Mouse (Mus musculus) CH12.LX (cell line): ENCODE measurements around the gene Sphk2. TPM values are rescaled to one million over a fixed set of nuclear protein-coding genes. Genes with fewer than 3 reads are reported as not detected.

Experiments
- DNase-seq: peaks from one replicate; pipeline ENCODE4 v3.0.0-alpha.2; 2013; ENCODE audit errors: extremely low read depth
- H3K27ac ChIP-seq: 2 replicates; pipeline ENCODE4 v1.5.1; 2012; ENCODE audit warnings: low read depth, mild to moderate bottlenecking, control low read depth, moderate library complexity; ENCODE audit not compliant: insufficient read depth
- H3K27me3 ChIP-seq: replicated peaks from 2 replicates; pipeline ENCODE3; 2012; ENCODE audit warnings: inconsistent platforms
- H3K36me3 ChIP-seq, 2 experiments: replicated peaks in 1 of 2; 2 replicates each; pipeline versions ENCODE3 to v1.6.1; 2012; ENCODE audit warnings: inconsistent platforms in 1 of 2, low read length in 1 of 2, mild to moderate bottlenecking in 1 of 2, mixed read lengths in 1 of 2, moderate library complexity in 1 of 2; ENCODE audit not compliant: control insufficient read depth in 1 of 2, insufficient read depth in 1 of 2
- H3K4me1 ChIP-seq, 2 experiments: 2 replicates each; pipeline ENCODE4 v1.6.1; 2012; ENCODE audit warnings: inconsistent platforms in 1 of 2, moderate library complexity in 1 of 2; ENCODE audit not compliant: insufficient read depth in 2 of 2, control insufficient read depth in 1 of 2
- H3K4me2 ChIP-seq: 2 replicates; pipeline ENCODE4 v1.6.1; 2012; ENCODE audit warnings: low read depth, mild to moderate bottlenecking, control low read depth; ENCODE audit not compliant: poor library complexity, insufficient read depth, severe bottlenecking
- H3K4me3 ChIP-seq, 3 experiments: fragments of 150-350 bp in 1 of 3; sonication (generic) in 1 of 3; replicated peaks in 1 of 3; 2 replicates each; pipeline versions ENCODE3 to v1.5.1; 2011 to 2012; ENCODE audit warnings: low read depth in 2 of 3, low read length in 2 of 3, mild to moderate bottlenecking in 2 of 3, moderate library complexity in 2 of 3, control low read depth in 1 of 3, improper control_type of control experiment in 1 of 3, inconsistent platforms in 1 of 3, mixed read lengths in 1 of 3; ENCODE audit not compliant: poor library complexity in 1 of 3
- H3K79me2 ChIP-seq: replicated peaks from 2 replicates; pipeline ENCODE4 v1.6.1; 2012; ENCODE audit warnings: mild to moderate bottlenecking, moderate library complexity; ENCODE audit not compliant: control insufficient read depth, poor library complexity, insufficient read depth, severe bottlenecking; ENCODE audit errors: extremely low read depth
- H3K9ac ChIP-seq: 2 replicates; pipeline ENCODE4 v1.6.1; 2012; ENCODE audit warnings: low read depth, mild to moderate bottlenecking, control low read depth, moderate library complexity; ENCODE audit not compliant: insufficient read depth
- H3K9me3 ChIP-seq: replicated peaks from 2 replicates; pipeline ENCODE3; 2012; ENCODE audit warnings: low read length, inconsistent platforms, mixed read lengths
- BHLHE40 ChIP-seq: IDR thresholded peaks from 2 replicates; pipeline ENCODE4 v1.6.1; 2011; ENCODE audit warnings: mild to moderate bottlenecking, low read depth, low read length, improper control_type of control experiment
- CTCF ChIP-seq, 2 experiments: IDR thresholded peaks in 1 of 2; conservative IDR thresholded peaks in 1 of 2; 2 replicates each; pipeline ENCODE4 v1.5.1; 2011 to 2012; ENCODE audit warnings: low read depth in 2 of 2, low read length in 2 of 2, improper control_type of control experiment in 1 of 2, inconsistent platforms in 1 of 2, mild to moderate bottlenecking in 1 of 2, moderate library complexity in 1 of 2
- E2F4 ChIP-seq: IDR thresholded peaks from 2 replicates; pipeline ENCODE4 v1.6.1; 2011; ENCODE audit warnings: low read depth, low read length, improper control_type of control experiment; ENCODE audit not compliant: insufficient replicate concordance
- ELF1 ChIP-seq: IDR thresholded peaks from 2 replicates; pipeline ENCODE4 v1.6.1; 2014; ENCODE audit warnings: low read depth, mild to moderate bottlenecking, inconsistent platforms, low read length, improper control_type of control experiment
- EP300 ChIP-seq: IDR thresholded peaks from 2 replicates; pipeline ENCODE4 v1.6.1; 2011; ENCODE audit warnings: low read length, improper control_type of control experiment
- ETS1 ChIP-seq: conservative IDR thresholded peaks from 2 replicates; pipeline ENCODE4 v1.6.1; 2012; ENCODE audit warnings: low read depth, mild to moderate bottlenecking, inconsistent platforms, low read length, improper control_type of control experiment, moderate library complexity
- IRF4 ChIP-seq: IDR thresholded peaks from 2 replicates; pipeline ENCODE4 v1.6.1; 2014; ENCODE audit warnings: low read depth, mild to moderate bottlenecking, inconsistent platforms, low read length, improper control_type of control experiment
- JUN ChIP-seq: IDR thresholded peaks from 2 replicates; pipeline ENCODE4 v1.6.1; 2011; ENCODE audit warnings: low read depth, mild to moderate bottlenecking, low read length, improper control_type of control experiment, moderate library complexity; ENCODE audit not compliant: insufficient read depth
- KAT2A ChIP-seq: IDR thresholded peaks from 2 replicates; pipeline ENCODE4 v1.6.1; 2012; ENCODE audit warnings: low read length, improper control_type of control experiment, inconsistent platforms; ENCODE audit not compliant: insufficient replicate concordance
- MAFK ChIP-seq: IDR thresholded peaks from 2 replicates; pipeline ENCODE4 v1.6.1; 2011; ENCODE audit warnings: low read length, improper control_type of control experiment; ENCODE audit not compliant: insufficient replicate concordance
- MAX ChIP-seq: IDR thresholded peaks from 2 replicates; pipeline ENCODE4 v1.6.1; 2011; ENCODE audit warnings: low read length, improper control_type of control experiment
- MAZ ChIP-seq: IDR thresholded peaks from 2 replicates; pipeline ENCODE4 v1.6.1; 2012; ENCODE audit warnings: low read depth, mild to moderate bottlenecking, inconsistent platforms, low read length, improper control_type of control experiment, moderate library complexity
- MEF2A ChIP-seq: IDR thresholded peaks from 2 replicates; pipeline ENCODE4 v1.6.1; 2014; ENCODE audit warnings: low read depth, mild to moderate bottlenecking, inconsistent platforms, low read length, improper control_type of control experiment, borderline replicate concordance
- MXI1 ChIP-seq: IDR thresholded peaks from 2 replicates; pipeline ENCODE4 v1.6.1; 2011; ENCODE audit warnings: mild to moderate bottlenecking, low read depth, low read length, improper control_type of control experiment
- NELFE ChIP-seq: IDR thresholded peaks from 2 replicates; pipeline ENCODE4 v1.6.1; 2011; ENCODE audit warnings: low read depth, low read length, improper control_type of control experiment
- NRF1 ChIP-seq: IDR thresholded peaks from 2 replicates; pipeline ENCODE4 v1.6.1; 2014; ENCODE audit warnings: low read depth, mild to moderate bottlenecking, inconsistent platforms, low read length, improper control_type of control experiment, moderate library complexity
- PAX5 ChIP-seq: IDR thresholded peaks from 2 replicates; pipeline ENCODE4 v1.6.1; 2012; ENCODE audit warnings: low read length, inconsistent platforms, mixed read lengths
- POLR2A ChIP-seq: IDR thresholded peaks from 2 replicates; pipeline ENCODE4 v1.6.1; 2011; ENCODE audit warnings: low read depth, mild to moderate bottlenecking, improper control_type of control experiment, low read length
- POLR2AphosphoS2 ChIP-seq: IDR thresholded peaks from 2 replicates; pipeline ENCODE4 v1.6.1; 2011; ENCODE audit warnings: low read depth, low read length, improper control_type of control experiment
- RAD21 ChIP-seq: IDR thresholded peaks from 2 replicates; pipeline ENCODE4 v1.6.1; 2011; ENCODE audit warnings: low read depth, mild to moderate bottlenecking, low read length, improper control_type of control experiment, moderate library complexity
- RCOR1 ChIP-seq: conservative IDR thresholded peaks from 2 replicates; pipeline ENCODE4 v1.6.1; 2012; ENCODE audit warnings: low read depth, mild to moderate bottlenecking, inconsistent platforms, low read length, improper control_type of control experiment
- SIN3A ChIP-seq: IDR thresholded peaks from 2 replicates; pipeline ENCODE4 v1.6.1; 2012; ENCODE audit warnings: low read length, improper control_type of control experiment, inconsistent platforms
- SMC3 ChIP-seq: IDR thresholded peaks from 2 replicates; pipeline ENCODE4 v1.6.1; 2011; ENCODE audit warnings: low read depth, low read length, improper control_type of control experiment
- TBP ChIP-seq: conservative IDR thresholded peaks from 2 replicates; pipeline ENCODE4 v1.6.1; 2011; ENCODE audit warnings: low read depth, low read length, improper control_type of control experiment
- TCF12 ChIP-seq: IDR thresholded peaks from 2 replicates; pipeline ENCODE4 v1.6.1; 2014; ENCODE audit warnings: low read depth, mild to moderate bottlenecking, inconsistent platforms, low read length, improper control_type of control experiment
- USF1 ChIP-seq: IDR thresholded peaks from 2 replicates; pipeline ENCODE4 v1.6.1; 2014; ENCODE audit warnings: low read depth, mild to moderate bottlenecking, inconsistent platforms, low read length, improper control_type of control experiment
- USF2 ChIP-seq: conservative IDR thresholded peaks from 2 replicates; pipeline ENCODE4 v1.6.1; 2011; ENCODE audit warnings: low read depth, low read length, improper control_type of control experiment
- ZKSCAN1 ChIP-seq: IDR thresholded peaks from 2 replicates; pipeline ENCODE4 v1.6.1; 2012; ENCODE audit warnings: low read depth, inconsistent platforms, low read length, improper control_type of control experiment, borderline replicate concordance
- ZMIZ1 ChIP-seq: IDR thresholded peaks from 2 replicates; pipeline ENCODE4 v1.6.1; 2012; ENCODE audit warnings: low read depth, mild to moderate bottlenecking, inconsistent platforms, low read length, improper control_type of control experiment
- ZNF384 ChIP-seq: IDR thresholded peaks from 2 replicates; pipeline ENCODE4 v1.6.1; 2012; ENCODE audit warnings: low read depth, low read length, improper control_type of control experiment, inconsistent platforms
- dilution Hi-C: fragments of 300-500 bp; cut with MboI; formaldehyde crosslinking; loops from 2 replicates; pipeline ENCODE4 v1.14.3; 2020; ENCODE audit warnings: low sequenced_read_pairs; ENCODE audit not compliant: extremely low pct_unique_long_range_greater_than_20kb, extremely low pct_ligation_motif_present
- in situ Hi-C: fragments of 300-500 bp; cut with MboI; formaldehyde crosslinking; loops from 3 replicates; pipeline ENCODE4 v1.14.3; 2019; ENCODE audit warnings: low sequenced_read_pairs, low pct_ligation_motif_present, low pct_unique_long_range_greater_than_20kb, mixed read lengths
- polyA plus RNA-seq: library from polyadenylated mRNA; unstranded; fragments of >175 nt; gene quantifications from 2 replicates; pipeline ENCODE4 v1.2.1, GENCODE M21; 2012; ENCODE audit warnings: low read depth; ENCODE audit not compliant: insufficient read length
- total RNA-seq, 2 experiments: library from RNA; depleted of rRNA; stranded (reverse); fragments of 300-350 nt in 1 of 2; fragments of >200 nt in 1 of 2; gene quantifications; 2 replicates each; pipeline ENCODE4 v1.2.3; 2012 to 2014

The Sphk2 gene
- total and polyA plus RNA-seq, 3 experiments: 9.4 to 22.4 (median 16.6) TPM

DNA sequence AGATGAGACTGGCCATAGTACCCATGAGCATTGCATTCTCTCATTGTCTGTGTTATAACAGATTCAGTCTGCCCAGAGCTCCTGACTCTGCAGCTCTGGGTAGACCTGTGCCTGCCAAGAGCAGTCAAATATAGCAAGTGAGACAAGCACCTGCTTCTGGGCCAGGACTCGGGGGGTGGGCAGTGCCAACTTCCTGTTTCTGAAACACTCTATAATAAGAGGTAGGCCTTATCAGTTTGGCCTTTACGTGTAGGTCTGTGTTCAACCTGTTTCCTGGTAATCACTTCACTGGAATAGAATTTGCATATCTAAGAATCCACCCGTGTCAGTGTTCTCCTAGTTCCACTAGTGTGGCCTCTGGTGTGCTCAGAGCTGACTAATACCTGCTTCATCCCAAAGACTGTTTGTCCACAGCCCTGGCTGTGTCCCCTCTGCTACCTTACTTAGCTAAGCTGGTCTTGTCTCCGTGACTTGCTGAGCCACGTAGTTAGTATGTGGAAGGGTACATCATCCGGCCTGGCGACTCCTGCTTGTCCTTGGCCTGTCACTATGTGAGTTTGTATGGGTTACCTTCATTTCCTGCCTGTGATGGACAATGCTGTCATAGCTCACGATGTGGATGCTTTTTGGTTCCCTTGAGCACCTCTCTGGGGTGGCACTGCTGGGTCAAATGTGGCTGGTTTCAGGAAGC is 36.6 kb downstream of the Sphk2 start (continued):
- TF ChIP-seq TCF12: peak; percentile 61
- TF ChIP-seq MAFK: no peak
- no peak for TF ChIP-seq POLR2AphosphoS2
- TF ChIP-seq ZKSCAN1: no peak
- no peak for TF ChIP-seq JUN
- TF ChIP-seq KAT2A: no peak
- 0 out of 2 replicates have a peak, but pooled peaks have one; percentile 15 for TF ChIP-seq TBP
- TF ChIP-seq POLR2A: no peak
- no peak for TF ChIP-seq USF2
- no peak for TF ChIP-seq ZMIZ1

DNA sequence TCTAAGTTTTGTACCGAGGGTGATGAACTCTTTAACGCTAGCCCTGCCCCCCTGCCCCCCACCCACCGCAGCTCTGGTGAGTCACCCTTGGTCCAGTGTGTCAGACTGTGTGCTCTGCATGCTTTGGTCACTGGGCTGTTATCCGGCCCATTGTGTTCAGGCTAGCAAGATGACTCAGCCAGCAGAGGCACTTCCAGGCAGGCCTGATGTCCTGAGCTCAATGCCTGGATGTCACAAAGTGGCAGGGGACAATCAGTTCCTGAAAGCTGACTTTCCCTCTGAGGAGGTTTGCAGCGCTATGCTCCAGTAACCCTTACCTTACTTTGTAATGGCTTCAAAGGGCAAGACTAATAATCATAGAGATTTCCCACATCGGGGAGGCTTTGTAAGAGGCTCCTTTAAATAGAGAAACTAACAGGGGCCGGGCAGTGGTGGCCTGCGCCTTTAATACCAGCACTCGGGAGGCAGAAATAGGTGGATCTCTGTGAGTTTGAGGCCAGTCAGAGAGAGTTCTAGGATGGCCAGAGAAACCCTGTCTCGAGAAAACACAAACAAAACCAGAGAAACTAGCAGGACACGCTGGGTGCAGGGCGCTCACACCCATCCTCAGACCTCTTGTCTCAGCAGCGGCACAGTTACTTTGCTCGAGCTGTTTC is 37.7 kb downstream of the Sphk2 start:
- Histone ChIP-seq H3K79me2 (no peaks in the 10 kb centered on the region), H3K36me3 (no peaks in the 10 kb centered on the region), H3K9ac (peak overlapping the region; percentile 7; the same call in 1 of the 2 replicates), H3K4me2 (peak overlapping the region; percentile 19; the same call in 1 of the 2 replicates), H3K27me3 (no peaks in the 10 kb centered on the region), H3K4me3 (no peak overlapping the region), H3K4me1 (peaks cover 34 to 66% of the 10 kb centered on the region in 2 experiments), H3K27ac (peak overlapping the region; percentile 18; the same call in 1 of the 2 replicates), H3K9me3 (no peaks in the 10 kb centered on the region)
- TF ChIP-seq ZNF384 (no peak), ZKSCAN1 (no peak), MAZ (0 out of 2 replicates have a peak, but pooled peaks have one; percentile 14), MEF2A (no peak), RCOR1 (no peak), CTCF (conservative IDR thresholded peaks at IDR 0.05 in 1 of 2, IDR thresholded peaks at IDR 0.05 in 1 of 2; ENCODE audit: low read depth in 2 of 2, low read length in 2 of 2) (no peak), NRF1 (no peak), ETS1 (peak; percentile 47), SMC3 (no peak), ELF1 (no peak), MXI1 (no peak), POLR2AphosphoS2 (no peak), MAFK (no peak; the same call in 1 of the 2 replicates), E2F4 (no peak), MAX (no peak), KAT2A (no peak), TCF12 (no peak), RAD21 (no peak), IRF4 (peak; percentile 39; the same call in 1 of the 2 replicates), TBP (no peak), NELFE (no peak), SIN3A (no peak), PAX5 (no peak), EP300 (no peak), BHLHE40 (peak; percentile 83), USF1 (no peak), POLR2A (no peak; the same call in 1 of the 2 replicates)
- dilution Hi-C loops: no loop called here
- peak; percentile 32 for DNase-seq
- in situ Hi-C loops: loop anchor here (5.0 to 10.0 kb wide), 3 partner anchors 43 to 215 kb away; partner anchors contain the start of genes Bax and Mamstr
